Mouse (Mus musculus) cerebellum, adult 18-20 months (tissue): Measurements from ENCODE around the gene Rdh8.
"Not testable (repeated sequence)": the region's sequence is repeated elsewhere in the genome, so short reads cannot be mapped to it uniquely, and the experiment has no call there.

Source experiments
- DNase-seq, 2 experiments: peaks; one replicate each; pipeline ENCODE4 v3.0.0; 2021

Rdh8 gene

DNA sequence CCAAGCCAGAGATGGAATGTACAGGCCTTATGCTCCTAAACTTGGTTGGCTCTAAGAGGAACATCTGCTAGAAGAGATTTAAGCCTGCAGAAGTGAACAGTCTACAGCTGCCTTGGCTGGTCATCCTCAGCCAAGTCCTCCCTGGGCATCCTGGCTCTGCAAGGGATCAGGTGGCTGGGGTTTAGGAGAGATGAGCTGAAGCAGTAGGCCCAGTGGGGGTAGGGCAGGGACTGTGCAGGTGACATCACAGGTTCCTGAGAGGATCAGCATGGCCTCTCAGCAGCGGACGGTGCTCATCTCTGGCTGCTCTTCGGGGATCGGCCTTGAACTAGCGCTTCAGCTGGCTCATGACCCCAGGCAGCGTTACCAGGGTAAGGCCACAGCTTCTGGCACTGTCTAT is at the start of gene Rdh8:
Gene Rdh8, plus strand, starts transcription at position 268 of the 400 bp plus-strand sequence.
- no peak for DNase-seq

DNA sequence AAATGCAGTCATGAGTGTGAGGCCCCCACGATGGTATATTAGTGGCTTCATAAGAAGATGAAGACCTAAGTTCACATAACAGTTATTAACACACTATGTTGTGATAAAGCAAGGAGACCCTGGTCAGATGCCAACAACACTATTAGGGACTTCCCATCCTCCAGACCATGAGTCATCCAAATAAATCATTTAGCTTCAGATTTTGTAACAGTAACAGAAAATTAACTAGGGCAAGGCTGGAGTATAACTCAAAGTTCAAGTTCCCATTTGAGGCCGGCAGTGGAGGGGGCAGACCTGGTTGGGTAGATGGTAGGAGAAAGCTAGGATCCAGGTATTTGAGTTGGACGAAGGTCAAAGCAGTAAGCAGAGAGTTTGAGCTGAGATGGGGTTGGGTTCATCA is 37.0 kb upstream of the Rdh8 start:
- DNase-seq, result no peak

- no peak for DNase-seq
These were observed 33.2 kb upstream of the Rdh8 start for GRCm38 (mm10) chr9:20785055-20785454.

- no peak for DNase-seq
These were observed 30.3 kb upstream of the Rdh8 start for GRCm38 (mm10) chr9:20787992-20788391.

DNA sequence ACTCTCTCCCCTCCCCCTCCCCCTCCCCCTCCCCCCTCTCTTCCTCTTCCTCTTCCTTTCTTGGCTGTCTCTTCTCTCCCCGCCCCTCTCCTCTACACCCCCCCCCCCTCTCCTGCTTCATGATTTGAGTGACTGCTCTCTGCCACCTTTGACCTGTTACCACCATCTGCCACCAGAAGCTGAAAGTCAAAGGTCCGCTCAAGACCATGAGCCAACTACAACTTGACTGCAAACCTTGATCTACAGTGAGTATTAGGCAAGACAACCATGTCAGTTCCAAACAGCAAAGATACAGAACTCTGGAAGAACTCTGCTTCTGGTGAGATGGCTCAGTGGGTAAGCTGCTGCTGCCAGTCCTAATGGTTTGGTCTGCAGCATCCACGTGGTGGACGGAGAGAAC is 28.7 kb upstream of the Rdh8 start:
- no peak for DNase-seq

DNA sequence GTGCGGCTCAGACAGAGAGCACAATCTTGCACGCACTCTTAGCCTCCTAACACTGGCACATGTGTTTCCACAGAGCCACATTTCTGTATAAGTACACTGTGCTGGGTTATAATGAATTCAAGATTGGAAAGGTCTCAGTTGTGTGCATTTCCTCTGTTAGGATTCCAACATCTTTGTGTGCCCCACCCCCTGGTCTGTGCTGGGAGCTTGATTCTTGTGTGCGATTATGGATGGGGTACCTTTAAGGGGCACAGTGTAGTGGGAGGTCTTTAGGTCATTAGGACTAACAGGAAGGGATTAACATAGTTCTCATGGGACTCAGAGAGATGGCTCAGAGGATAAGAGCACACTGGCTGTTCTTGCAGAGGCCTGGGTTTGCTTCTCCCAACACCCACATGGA is 28.0 kb upstream of the Rdh8 start:
- no peak for DNase-seq

DNA sequence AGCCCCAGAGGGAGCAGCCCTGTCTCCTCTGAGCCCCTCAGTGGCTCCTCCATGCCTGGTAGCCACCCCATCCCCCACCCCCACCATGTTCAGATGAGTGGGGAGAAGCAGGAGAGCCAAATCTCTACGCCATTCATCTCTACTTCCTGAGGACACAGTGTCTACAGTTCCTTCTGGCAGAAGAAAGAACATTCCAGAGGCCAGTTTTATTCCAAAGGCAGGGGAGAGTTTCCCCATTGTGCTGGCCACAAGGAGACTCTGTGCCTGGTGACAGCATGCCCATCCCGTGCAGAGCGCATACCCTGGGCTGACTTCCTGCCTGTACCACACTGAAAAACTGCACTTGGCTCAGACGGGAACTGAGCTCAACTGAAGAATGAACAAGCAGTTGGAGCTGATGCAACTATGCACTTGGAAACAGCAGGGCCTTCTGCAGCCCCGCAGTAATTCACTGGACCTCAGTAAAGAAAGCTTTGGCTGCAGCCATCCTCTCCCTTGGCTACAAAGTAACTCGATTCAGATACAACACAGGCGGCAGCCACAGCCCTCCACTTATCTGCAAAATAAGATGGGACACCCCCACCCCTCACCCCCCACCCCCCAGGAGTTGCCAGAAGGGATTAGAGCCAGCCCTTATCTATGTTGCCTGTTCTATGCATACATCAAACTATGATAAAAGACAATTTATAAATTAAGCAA is 24.0 kb upstream of the Rdh8 start:
- peak; percentile 13 to 32 for DNase-seq

DNA sequence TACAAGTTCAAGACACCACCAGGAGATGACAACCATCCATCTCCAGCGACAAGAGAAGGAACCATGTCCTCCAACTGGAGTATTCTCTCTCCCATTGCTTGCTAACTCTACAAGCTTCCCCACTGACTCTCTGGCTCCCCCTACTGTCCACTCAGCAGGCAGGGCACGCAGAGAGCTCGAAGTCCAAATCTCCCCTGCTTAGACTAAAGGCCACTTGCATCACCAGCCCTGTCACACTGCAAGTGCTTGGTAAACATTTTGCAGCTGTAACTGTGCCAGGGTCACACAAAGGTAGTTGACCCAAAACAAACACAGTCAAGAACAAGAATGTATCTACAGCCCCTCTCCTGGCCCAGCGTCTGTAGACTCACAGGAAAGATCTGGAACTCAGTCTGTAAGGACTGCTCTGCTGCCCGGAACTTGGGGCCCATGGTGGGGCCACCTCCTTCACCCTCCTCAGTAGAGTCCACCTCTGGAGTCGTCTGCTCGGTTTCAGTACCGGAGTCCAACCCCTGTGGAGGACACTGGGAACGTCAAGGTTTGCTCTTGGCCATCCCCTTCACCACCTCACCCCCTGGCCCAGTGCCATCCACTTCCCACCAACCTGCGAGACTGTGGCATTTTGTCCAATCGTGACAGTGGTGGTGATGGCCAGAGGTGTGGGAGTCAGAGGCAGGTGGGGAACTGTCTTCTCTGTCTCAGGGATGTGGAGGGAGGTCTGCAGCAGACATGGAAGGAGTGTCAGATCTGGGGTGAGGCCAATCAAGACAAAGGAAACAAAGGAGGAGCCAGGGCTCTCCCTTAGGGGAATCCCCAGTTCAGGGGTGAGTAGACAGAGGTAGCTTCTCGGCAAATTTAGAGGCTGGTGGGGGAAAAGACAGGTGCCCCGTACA is 13.8 kb upstream of the Rdh8 start:
- peak; percentile 26 to 33 for DNase-seq

- DNase-seq, result peak; percentile 7 to 8
These were observed 13.2 kb upstream of the Rdh8 start for GRCm38 (mm10) chr9:20805159-20805495.

DNA sequence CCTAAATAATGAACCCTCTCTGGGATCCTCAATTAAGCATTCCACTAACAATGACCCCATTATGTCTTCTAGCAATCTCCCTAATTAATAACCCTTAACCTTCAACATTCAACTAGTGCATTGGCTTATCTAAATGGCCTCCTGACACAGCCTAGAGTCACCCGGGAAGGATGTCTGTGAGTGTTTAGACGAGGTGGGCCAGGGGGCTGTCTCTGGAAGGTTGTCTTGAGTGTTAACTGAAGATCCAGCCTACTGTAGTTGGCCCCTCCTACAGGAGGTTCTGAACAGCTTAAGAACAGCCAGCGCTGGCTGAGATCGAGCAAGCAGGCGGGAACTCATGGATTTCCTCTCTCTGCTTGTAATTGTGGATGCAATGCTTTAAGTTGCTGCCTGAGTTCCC is 12.6 kb upstream of the Rdh8 start:
- DNase-seq, result no peak

- no peak for DNase-seq
These were observed 8.0 kb upstream of the Rdh8 start for GRCm38 (mm10) chr9:20810271-20810670.

- DNase-seq, result no peak
These were observed 7.5 kb upstream of the Rdh8 start for GRCm38 (mm10) chr9:20810773-20811172.

GRCm38 (mm10) chr9:20812537-20813271 is 5.6 kb upstream of the Rdh8 start:
- DNase-seq, result no peak

DNA sequence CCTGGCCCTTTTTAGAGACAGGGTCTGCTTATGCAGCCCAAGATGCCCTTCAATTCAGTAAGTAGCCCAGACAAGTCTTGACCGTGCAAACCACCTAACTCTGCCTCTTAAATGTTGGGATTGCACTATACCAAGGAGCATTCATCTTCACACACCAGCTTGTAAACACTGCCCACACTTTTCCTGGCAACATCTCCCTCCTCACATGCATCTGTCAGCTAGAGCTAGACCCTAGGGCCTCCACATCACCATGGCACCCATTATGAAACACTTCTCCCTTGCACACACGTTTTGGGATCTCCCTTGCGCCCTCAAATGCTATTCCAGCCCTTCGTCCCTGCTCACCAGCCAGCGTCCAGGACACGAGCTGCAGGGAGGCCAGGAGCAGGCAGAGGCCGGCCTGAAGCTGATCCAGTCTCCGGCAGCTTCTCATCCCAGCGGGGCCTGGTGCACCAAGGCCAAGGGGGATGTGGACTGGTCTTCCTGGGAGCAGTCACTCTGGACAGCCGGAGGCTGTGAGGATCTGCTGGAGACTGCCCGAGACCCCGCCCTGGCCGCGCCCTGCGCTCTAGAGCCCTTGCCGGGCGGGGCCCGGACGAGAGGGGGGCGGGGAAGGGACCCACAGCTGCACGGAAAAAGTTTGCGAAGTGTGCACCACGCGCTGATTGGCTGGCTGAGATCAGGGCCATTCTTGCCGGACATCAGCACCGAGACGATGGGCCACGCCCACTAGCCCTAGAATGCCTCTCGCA is 3.6 kb upstream of the Rdh8 start, which contains the start of gene Col5a3:
Gene Col5a3, minus strand, starts transcription at position 547 of the 752 bp plus-strand sequence.
- no peak for DNase-seq

DNA sequence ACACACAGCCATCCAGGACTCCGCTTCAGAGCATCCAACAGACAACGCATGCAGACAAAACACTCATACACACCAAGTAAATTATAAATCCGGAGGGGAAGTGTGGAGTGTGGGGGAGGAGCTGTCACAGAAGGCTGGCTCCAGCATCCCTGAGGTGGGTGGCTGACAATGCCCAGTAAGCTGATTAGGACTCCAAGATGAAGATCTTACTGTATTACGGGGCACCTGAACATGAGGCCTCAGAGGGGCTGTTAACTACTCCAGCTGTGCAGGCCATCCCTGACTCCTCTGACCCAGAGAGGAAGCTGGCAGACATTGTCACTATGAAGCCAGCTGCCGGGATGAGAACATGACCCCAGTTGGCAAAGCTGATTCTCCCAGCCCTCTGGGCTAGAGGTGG is 1.7 kb downstream of the Rdh8 start:
- DNase-seq, result no peak

- DNase-seq, result no peak
These were observed 4.5 kb downstream of the Rdh8 start for GRCm38 (mm10) chr9:20822821-20823220.

DNA sequence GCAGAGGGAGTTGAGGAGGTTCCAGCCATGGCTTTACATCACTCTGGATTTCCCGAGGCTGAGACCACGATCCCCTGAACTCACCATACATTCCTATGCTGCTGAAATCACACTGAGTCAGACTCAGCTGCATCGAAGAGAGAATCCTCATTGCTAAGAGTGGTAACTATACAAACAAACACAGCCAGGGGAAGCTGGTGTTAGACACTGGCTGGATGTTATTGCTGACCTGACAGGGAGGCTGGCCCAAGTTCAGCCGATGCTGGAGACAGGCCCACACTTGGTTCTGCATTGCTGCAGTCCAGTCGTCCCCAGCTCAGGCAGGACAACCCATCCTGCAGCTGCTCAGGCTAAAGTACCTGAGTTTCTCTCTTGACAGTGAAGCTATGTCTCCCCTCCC is 7.5 kb downstream of the Rdh8 start:
- no peak for DNase-seq

- DNase-seq, result no peak
These were observed 9.8 kb downstream of the Rdh8 start for GRCm38 (mm10) chr9:20828127-20828526.

DNA sequence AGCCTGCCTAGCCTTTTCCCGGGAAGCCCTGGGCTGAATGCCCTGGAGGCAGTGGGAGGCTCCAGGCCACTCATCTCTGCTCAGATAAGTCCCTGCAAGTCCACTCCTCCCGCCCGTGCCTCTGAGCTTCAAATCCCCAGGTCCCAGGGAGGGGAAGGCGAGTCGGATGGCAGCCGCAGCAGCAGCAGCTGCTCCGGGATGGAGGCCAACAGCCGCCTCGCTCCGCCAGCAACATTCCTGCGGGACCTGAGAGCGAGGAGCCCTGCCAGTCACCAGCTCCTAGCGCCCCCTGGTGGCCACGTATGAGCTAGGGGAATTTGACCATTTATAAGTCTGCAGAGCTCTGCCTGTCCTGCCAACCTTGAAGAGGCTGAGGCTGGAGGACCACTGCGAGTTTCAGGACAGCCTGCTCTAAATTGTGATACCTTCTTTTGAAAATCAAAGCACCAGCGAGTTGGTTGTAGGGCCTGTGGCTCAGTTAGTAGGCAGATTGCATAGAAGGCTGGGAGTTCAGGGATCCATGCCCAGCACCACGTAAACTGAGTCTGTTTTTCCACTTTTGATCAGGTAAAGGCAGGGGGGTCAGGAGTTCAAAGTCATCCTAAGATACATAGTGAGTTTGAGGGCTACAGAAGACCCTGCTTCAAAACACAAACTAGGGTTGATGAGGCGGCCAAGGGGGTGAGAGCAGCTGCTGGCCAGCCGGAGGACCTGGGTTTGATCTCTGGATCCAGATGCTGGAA is 12.8 kb downstream of the Rdh8 start:
- peak; percentile 90 to 95 for DNase-seq

DNA sequence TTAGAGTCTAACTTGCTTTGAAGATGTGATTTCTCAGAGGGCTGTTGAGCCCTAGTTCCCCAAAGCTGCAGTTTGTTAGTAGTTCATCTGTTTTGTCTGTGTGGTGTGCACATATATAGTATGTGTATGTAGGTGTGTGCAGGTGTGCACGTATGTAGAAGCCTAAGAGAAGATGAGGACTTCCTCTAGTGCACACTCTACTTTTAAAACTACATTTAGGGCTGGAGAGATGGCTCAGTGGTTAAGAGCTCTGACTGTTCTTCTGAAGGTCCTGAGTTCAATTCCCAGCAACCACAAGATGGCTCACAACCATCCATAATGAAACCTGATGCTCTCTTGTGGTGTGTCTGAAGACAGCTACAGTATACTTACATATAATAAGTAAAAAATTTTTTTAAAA is 16.6 kb downstream of the Rdh8 start:
- DNase-seq, result no peak

DNA sequence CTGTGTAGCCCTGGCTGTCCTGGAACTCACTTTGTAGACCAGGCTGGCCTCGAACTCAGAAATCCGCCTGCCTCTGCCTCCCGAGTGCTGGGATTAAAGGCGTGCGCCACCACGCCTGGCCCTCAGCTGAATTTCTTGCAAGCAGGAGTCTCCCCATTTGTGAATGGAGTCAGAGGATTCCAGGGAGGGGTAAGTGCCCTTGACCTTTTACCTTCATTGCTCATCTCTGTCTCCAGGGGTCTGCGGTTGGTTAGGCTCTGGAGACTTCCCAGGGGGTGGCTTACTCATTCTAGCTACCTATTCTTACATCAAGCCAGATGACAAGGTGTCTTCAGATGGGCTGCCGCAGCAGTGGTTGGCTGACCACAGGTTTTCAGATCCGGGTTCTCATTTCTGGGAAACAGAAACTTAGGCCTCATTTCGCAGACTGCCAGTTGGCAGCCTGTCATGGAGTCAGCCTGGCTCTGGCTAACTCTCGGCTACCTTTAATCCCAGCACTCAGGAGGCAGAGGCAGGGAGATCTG is 17.2 kb downstream of the Rdh8 start:
- DNase-seq, result not testable (repeated sequence)
